Mouse (Mus musculus) liver, adult 2 months (tissue): ENCODE results near the gene Lct.

Experiments used
- CTCF ChIP-seq: fragments of 200-500 bp; IDR thresholded peaks from 2 replicates; pipeline ENCODE4 v1.5.1; 2011; ENCODE audit warnings: low read depth, low read length, control low read depth
- POLR2A ChIP-seq: fragments of 200-500 bp; IDR thresholded peaks from 2 replicates; pipeline ENCODE4 v1.6.1; 2011; ENCODE audit warnings: low read length, control low read depth; ENCODE audit not compliant: insufficient read depth; ENCODE audit errors: extremely low read depth

- no peak for TF ChIP-seq CTCF
- no peak for TF ChIP-seq POLR2A
Measured at GRCm38 (mm10) chr1:128360601-128361000, 32.5 kb upstream of the Lct start.
